Mouse (Mus musculus) kidney, embryonic 14.5 days (tissue): ENCODE measurements around the gene Wipf3. TPM values are rescaled to one million over a fixed set of nuclear protein-coding genes. Genes with fewer than 3 reads are reported as not detected.
A peak's percentile ranks its signal among the peaks of the same experiment; 100 is the strongest.

Source experiments
- ATAC-seq: fragments of 200-750 bp; cut with Nextera tagmentation; 2 replicates; pipeline ENCODE4 v1.8.0; 2017; ENCODE audit warnings: moderate number of reproducible peaks, mild to moderate bottlenecking, moderate TSS enrichment, moderate library complexity; ENCODE audit not compliant: low FRiP score, low TSS enrichment
- H3K27ac ChIP-seq: fragments of 300-500 bp; sonication (generic); 2 replicates; pipeline ENCODE4 v1.5.1; 2014; ENCODE audit warnings: low read depth, mild to moderate bottlenecking, low read length, moderate library complexity, mixed read lengths
- H3K27me3 ChIP-seq: fragments of 300-500 bp; sonication (generic); 2 replicates; pipeline ENCODE4 v1.6.1; 2014; ENCODE audit warnings: mild to moderate bottlenecking, low read length; ENCODE audit not compliant: control insufficient read depth, insufficient read depth
- H3K36me3 ChIP-seq: fragments of 300-500 bp; sonication (generic); 2 replicates; pipeline ENCODE4 v1.6.1; 2014; ENCODE audit warnings: low read length, mixed read lengths; ENCODE audit not compliant: control insufficient read depth, insufficient read depth
- H3K4me1 ChIP-seq: fragments of 300-500 bp; sonication (generic); 2 replicates; pipeline ENCODE4 v1.6.1; 2014; ENCODE audit warnings: low read length, mixed read lengths; ENCODE audit not compliant: control insufficient read depth, insufficient read depth
- H3K4me2 ChIP-seq: fragments of 300-500 bp; sonication (generic); replicated peaks from 2 replicates; pipeline ENCODE4 v1.6.1; 2014; ENCODE audit warnings: low read depth, mild to moderate bottlenecking, low read length
- H3K4me3 ChIP-seq: fragments of 300-500 bp; sonication (generic); 2 replicates; pipeline ENCODE4 v1.5.1; 2014; ENCODE audit warnings: mild to moderate bottlenecking, low read length
- H3K9ac ChIP-seq: fragments of 300-500 bp; sonication (generic); 2 replicates; pipeline ENCODE4 v1.6.1; 2014; ENCODE audit warnings: low read depth, mild to moderate bottlenecking, low read length, moderate library complexity
- H3K9me3 ChIP-seq: fragments of 300-500 bp; sonication (generic); 2 replicates; pipeline ENCODE4 v1.6.1; 2016; ENCODE audit warnings: low read length; ENCODE audit not compliant: control insufficient read depth
- WGBS: fragments of 180-500 bp; shearing (Covaris S2); extraction: QIAGEN DNeasy Blood & Tissue Kit; methylation state at CpG from one replicate; pipeline ENCODE4 v1.1.7; 2014; 5-methylcytosine and 5-hydroxymethylcytosine counted together
- polyA plus RNA-seq: library from polyadenylated mRNA; unstranded; fragments of >200 nt; fragmentation: Nextera tagmentation; extraction: Ambion mirVana; gene quantifications from 2 replicates; pipeline ENCODE4 v1.2.1, GENCODE M21; 2014

The Wipf3 gene
- polyA plus RNA-seq, 1 experiment from 2014 or later = 2.7 TPM

- ATAC-seq = no peak
- Histone ChIP-seq H3K4me2 (no peak overlapping the region), H3K4me3 (no peak overlapping the region), H3K4me1 (0 out of 2 replicates have a peak, but pooled peaks cover under 1% of the 10 kb centered on the region), H3K9ac (no peak overlapping the region), H3K9me3 (no peaks in the 10 kb centered on the region), H3K27ac (no peak overlapping the region), H3K27me3 (no peaks in the 10 kb centered on the region), H3K36me3 (no peaks in the 10 kb centered on the region)
- WGBS = 79% methylated on average over 6 of the region's 6 CpGs
These were observed 73.3 kb downstream of the Wipf3 start for GRCm38 (mm10) chr6:54502661-54503115.

GRCm38 (mm10) chr6:54506318-54506717 is 76.9 kb downstream of the Wipf3 start:
- WGBS = 73% methylated on average over 11 of the region's 11 CpGs
- no peaks in the 10 kb centered on the region for H3K36me3 ChIP-seq
- ATAC-seq = no peak

GRCm38 (mm10) chr6:54507002-54507401 is 77.6 kb downstream of the Wipf3 start:
- peak; percentile 28; the same call in 1 of the 2 replicates for ATAC-seq
- no peaks in the 10 kb centered on the region for H3K36me3 ChIP-seq
- H3K4me3 ChIP-seq = no peak overlapping the region
- 0 out of 2 replicates have a peak, but pooled peaks cover 15% of the 10 kb centered on the region for H3K4me1 ChIP-seq
- no peaks in the 10 kb centered on the region for H3K27me3 ChIP-seq
- no peak overlapping the region for H3K27ac ChIP-seq
- H3K9ac ChIP-seq = no peak overlapping the region
- H3K4me2 ChIP-seq = no peak overlapping the region
- 41% methylated on average over 8 of the region's 8 CpGs for WGBS
- no peaks in the 10 kb centered on the region for H3K9me3 ChIP-seq

More at GRCm38 (mm10) chr6:54506318-54506717, 76.9 kb downstream of the Wipf3 start:
- H3K4me3 ChIP-seq = no peak overlapping the region
- H3K4me2 ChIP-seq = no peak overlapping the region
- H3K9me3 ChIP-seq = no peaks in the 10 kb centered on the region
- H3K27ac ChIP-seq = no peak overlapping the region
- no peaks in the 10 kb centered on the region for H3K27me3 ChIP-seq
- H3K4me1 ChIP-seq = 0 out of 2 replicates have a peak, but pooled peaks cover 15% of the 10 kb centered on the region
- no peak overlapping the region for H3K9ac ChIP-seq

- H3K4me3 ChIP-seq = no peak overlapping the region
- no peak overlapping the region for H3K4me2 ChIP-seq
- H3K27ac ChIP-seq = no peak overlapping the region
- H3K9me3 ChIP-seq = no peaks in the 10 kb centered on the region
- H3K4me1 ChIP-seq = 0 out of 2 replicates have a peak, but pooled peaks cover 15% of the 10 kb centered on the region
- ATAC-seq = no peak
- no peak overlapping the region for H3K9ac ChIP-seq
- H3K27me3 ChIP-seq = no peaks in the 10 kb centered on the region
- no peaks in the 10 kb centered on the region for H3K36me3 ChIP-seq
- 50% methylated on average over 5 of the region's 5 CpGs for WGBS
These were observed 78.4 kb downstream of the Wipf3 start for GRCm38 (mm10) chr6:54507808-54508207.

GRCm38 (mm10) chr6:54508256-54508793 is 78.9 kb downstream of the Wipf3 start:
- 34% methylated on average over 6 of the region's 6 CpGs for WGBS
- no peak overlapping the region for H3K4me2 ChIP-seq
- H3K36me3 ChIP-seq = no peaks in the 10 kb centered on the region
- H3K4me1 ChIP-seq = 0 out of 2 replicates have a peak, but pooled peaks cover 15% of the 10 kb centered on the region
- H3K27ac ChIP-seq = no peak overlapping the region
- no peaks in the 10 kb centered on the region for H3K27me3 ChIP-seq
- no peak overlapping the region for H3K4me3 ChIP-seq
- H3K9me3 ChIP-seq = no peaks in the 10 kb centered on the region
- peak; percentile 38; the same call in 1 of the 2 replicates for ATAC-seq
- H3K9ac ChIP-seq = no peak overlapping the region

GRCm38 (mm10) chr6:54509264-54509663 is 79.9 kb downstream of the Wipf3 start:
- Histone ChIP-seq H3K4me3 (no peak overlapping the region), H3K4me2 (no peak overlapping the region), H3K9ac (no peak overlapping the region), H3K27ac (no peak overlapping the region), H3K36me3 (no peaks in the 10 kb centered on the region), H3K9me3 (no peaks in the 10 kb centered on the region), H3K4me1 (0 out of 2 replicates have a peak, but pooled peaks cover 15% of the 10 kb centered on the region), H3K27me3 (no peaks in the 10 kb centered on the region)
- no peak for ATAC-seq
- WGBS = 89% methylated on average over 13 of the region's 13 CpGs

GRCm38 (mm10) chr6:54512256-54512655 is 82.9 kb downstream of the Wipf3 start:
- H3K4me1 ChIP-seq = 0 out of 2 replicates have a peak, but pooled peaks cover 15% of the 10 kb centered on the region
- H3K9ac ChIP-seq = no peak overlapping the region
- no peaks in the 10 kb centered on the region for H3K36me3 ChIP-seq
- no peak overlapping the region for H3K4me3 ChIP-seq
- H3K9me3 ChIP-seq = no peaks in the 10 kb centered on the region
- H3K4me2 ChIP-seq = no peak overlapping the region
- H3K27me3 ChIP-seq = no peaks in the 10 kb centered on the region
- ATAC-seq = no peak
- no peak overlapping the region for H3K27ac ChIP-seq
- WGBS = 74% methylated on average over 2 of the region's 2 CpGs

- Histone ChIP-seq H3K4me1 (no peaks in the 10 kb centered on the region), H3K4me3 (no peak overlapping the region), H3K9me3 (no peaks in the 10 kb centered on the region), H3K36me3 (no peaks in the 10 kb centered on the region), H3K27me3 (no peaks in the 10 kb centered on the region), H3K9ac (no peak overlapping the region), H3K27ac (no peak overlapping the region), H3K4me2 (no peak overlapping the region)
- WGBS = 83% methylated on average over 2 of the region's 2 CpGs
- 0 out of 2 replicates have a peak, but pooled peaks have one; percentile 35 for ATAC-seq
These were observed 87.2 kb downstream of the Wipf3 start for GRCm38 (mm10) chr6:54516512-54517134.

GRCm38 (mm10) chr6:54518758-54519157 is 89.4 kb downstream of the Wipf3 start:
- no peak for ATAC-seq
- Histone ChIP-seq H3K9ac (no peak overlapping the region), H3K9me3 (no peaks in the 10 kb centered on the region), H3K4me2 (no peak overlapping the region), H3K27ac (no peak overlapping the region), H3K4me3 (no peak overlapping the region), H3K36me3 (no peaks in the 10 kb centered on the region), H3K4me1 (no peaks in the 10 kb centered on the region), H3K27me3 (no peaks in the 10 kb centered on the region)
- 46% methylated on average over 5 of the region's 5 CpGs for WGBS
